Mouse (Mus musculus): ENCODE measurements around the gene Mapt.
"Not testable (repeated sequence)": the region's sequence is repeated elsewhere in the genome, so short reads cannot be mapped to it uniquely, and the experiment has no call there.

Mapt gene

GRCm38 (mm10) chr11:104233574-104234206, 2.5 kb downstream of the Mapt start:
- no peak for DNase-seq (ENCODE audit: low spot score in 2 of 2)

- DNase-seq (ENCODE audit: low spot score in 2 of 2), result no peak
Observed at GRCm38 (mm10) chr11:104234680-104235079, 3.5 kb downstream of the Mapt start.

- no peak for DNase-seq (ENCODE audit: low spot score in 2 of 2)
Observed at GRCm38 (mm10) chr11:104235881-104236280, 4.7 kb downstream of the Mapt start.

GRCm38 (mm10) chr11:104237226-104237625, 6.0 kb downstream of the Mapt start:
- peak in 1 of 2 experiments; percentile 41 for DNase-seq (ENCODE audit: low spot score in 2 of 2)

GRCm38 (mm10) chr11:104237958-104238747, 7.0 kb downstream of the Mapt start:
- no peak for DNase-seq (ENCODE audit: low spot score in 2 of 2)

GRCm38 (mm10) chr11:104245478-104245877, 14.3 kb downstream of the Mapt start:
- DNase-seq (ENCODE audit: low spot score in 2 of 2), result not testable (repeated sequence)

- DNase-seq (ENCODE audit: low spot score in 2 of 2), result no peak
Observed at GRCm38 (mm10) chr11:104246171-104246694, 15.0 kb downstream of the Mapt start.

GRCm38 (mm10) chr11:104247141-104247717, 16.0 kb downstream of the Mapt start:
- DNase-seq (ENCODE audit: low spot score in 2 of 2), result no peak

- no peak for DNase-seq (ENCODE audit: low spot score in 2 of 2)
Observed at GRCm38 (mm10) chr11:104249420-104249819, 18.2 kb downstream of the Mapt start.

- DNase-seq (ENCODE audit: low spot score in 2 of 2), result no peak
Observed at GRCm38 (mm10) chr11:104251121-104251520, 19.9 kb downstream of the Mapt start.

- DNase-seq (ENCODE audit: low spot score in 2 of 2), result no peak
Observed at GRCm38 (mm10) chr11:104252094-104252493, 20.9 kb downstream of the Mapt start.

GRCm38 (mm10) chr11:104254408-104255039, 23.3 kb downstream of the Mapt start:
- no peak for DNase-seq (ENCODE audit: low spot score in 2 of 2)

GRCm38 (mm10) chr11:104256179-104256578, 25.0 kb downstream of the Mapt start:
- DNase-seq (ENCODE audit: low spot score in 2 of 2), result no peak

- DNase-seq (ENCODE audit: low spot score in 2 of 2), result no peak
Observed at GRCm38 (mm10) chr11:104258991-104259390, 27.8 kb downstream of the Mapt start.

- DNase-seq (ENCODE audit: low spot score in 2 of 2), result no peak
Observed at GRCm38 (mm10) chr11:104264683-104265082, 33.5 kb downstream of the Mapt start.

GRCm38 (mm10) chr11:104265669-104266068, 34.5 kb downstream of the Mapt start:
- DNase-seq (ENCODE audit: low spot score in 2 of 2), result no peak

GRCm38 (mm10) chr11:104267380-104267779, 36.2 kb downstream of the Mapt start:
- DNase-seq (ENCODE audit: low spot score in 2 of 2), result no peak

GRCm38 (mm10) chr11:104269385-104269822, 38.2 kb downstream of the Mapt start:
- DNase-seq (ENCODE audit: low spot score in 2 of 2), result peak in 1 of 2 experiments; percentile 25

- DNase-seq (ENCODE audit: low spot score in 2 of 2), result no peak
Observed at GRCm38 (mm10) chr11:104270452-104270851, 39.3 kb downstream of the Mapt start.

- no peak for DNase-seq (ENCODE audit: low spot score in 2 of 2)
Observed at GRCm38 (mm10) chr11:104270876-104271275, 39.7 kb downstream of the Mapt start.

GRCm38 (mm10) chr11:104271876-104272275, 40.7 kb downstream of the Mapt start:
- DNase-seq (ENCODE audit: low spot score in 2 of 2), result no peak

GRCm38 (mm10) chr11:104272352-104272751, 41.2 kb downstream of the Mapt start:
- DNase-seq (ENCODE audit: low spot score in 2 of 2), result peak in 1 of 2 experiments; percentile 61

Data from urinary bladder, postnatal 36 days (tissue).